Comparison of ENCODE assay signal across 8 mouse cellular contexts in genomic region chr7:4136404-4136770, GRCm38 (mm10). TPM values are rescaled to one million over a fixed set of nuclear protein-coding genes. Genes with fewer than 3 reads are reported as not detected.
DNase-seq lines count a peak whose midpoint lies in the region; ATAC-seq and TF ChIP-seq lines count a peak whose summit lies in the region.

No protein-coding gene starts in this region.

- peaks cover 9% of the 10 kb centered on the region for H3K4me1 ChIP-seq in liver, adult 2 months (ENCODE audit: control insufficient read depth, insufficient read depth, low read length)
- H3K4me1 ChIP-seq in embryonic facial prominence, embryonic 13.5 days, result peaks cover 15% of the 10 kb centered on the region
- H3K4me1 ChIP-seq in intestine, embryonic 16.5 days (ENCODE audit: control insufficient read depth, insufficient read depth, low read length), result peaks cover 7% of the 10 kb centered on the region
- H3K4me1 ChIP-seq in neural tube, embryonic 13.5 days (replicated peaks), result peaks cover 38% of the 10 kb centered on the region

- peaks cover 15% of the 10 kb centered on the region; the same call in 1 of the 2 replicates for H3K79me2 ChIP-seq in liver, adult 2 months (ENCODE audit: control insufficient read depth, insufficient read depth, low read length)

- peak overlapping the region; percentile 83 for H3K4me2 ChIP-seq in embryonic facial prominence, embryonic 13.5 days
- H3K4me2 ChIP-seq in intestine, embryonic 16.5 days (ENCODE audit: low read depth, low read length), result peak overlapping the region; percentile 80
- H3K4me2 ChIP-seq in neural tube, embryonic 13.5 days, result peak overlapping the region; percentile 89

- no peaks in the 10 kb centered on the region for H3K9me3 ChIP-seq in embryonic facial prominence, embryonic 13.5 days
- H3K9me3 ChIP-seq in intestine, embryonic 16.5 days (ENCODE audit: control insufficient read depth, low read length), result no peaks in the 10 kb centered on the region
- no peaks in the 10 kb centered on the region for H3K9me3 ChIP-seq in neural tube, embryonic 13.5 days

- peak overlapping the region; percentile 54 for H3K4me3 ChIP-seq in liver, adult 2 months (ENCODE audit: insufficient read depth, low read depth, low read length)
- peak overlapping the region; percentile 95 for H3K4me3 ChIP-seq in embryonic facial prominence, embryonic 13.5 days
- H3K4me3 ChIP-seq in intestine, embryonic 16.5 days (ENCODE audit: low read length), result peak overlapping the region; percentile 91
- peak overlapping the region; percentile 81 for H3K4me3 ChIP-seq in neural tube, embryonic 13.5 days

- peaks cover 23% of the 10 kb centered on the region for H3K36me3 ChIP-seq in liver, adult 2 months (ENCODE audit: control insufficient read depth, insufficient read depth, low read length)
- peaks cover 30% of the 10 kb centered on the region for H3K36me3 ChIP-seq in embryonic facial prominence, embryonic 13.5 days
- peaks cover 11% of the 10 kb centered on the region; the same call in 1 of the 2 replicates for H3K36me3 ChIP-seq in intestine, embryonic 16.5 days (ENCODE audit: control insufficient read depth, insufficient read depth, low read length)
- peaks cover 51% of the 10 kb centered on the region for H3K36me3 ChIP-seq in neural tube, embryonic 13.5 days

- ATAC-seq in embryonic facial prominence, embryonic 13.5 days (ENCODE audit: insufficient number of reproducible peaks, insufficient read depth, low FRiP score, low TSS enrichment, low read depth), result peak; percentile 5; the same call in 1 of the 2 replicates
- peak; percentile 32 for ATAC-seq in intestine, embryonic 16.5 days
- ATAC-seq in neural tube, embryonic 13.5 days (ENCODE audit: low read depth), result peak; percentile 34
- ATAC-seq in granulocyte monocyte progenitor cell, adult 5-6 weeks (replicated peaks; ENCODE audit: poor library complexity, severe bottlenecking), result no peak

- under 1% methylated on average over 16 of the region's 16 CpGs for WGBS in liver, adult 2 months
- WGBS in embryonic facial prominence, embryonic 13.5 days, result under 1% methylated on average over 16 of the region's 16 CpGs
- under 1% methylated on average over 16 of the region's 16 CpGs for WGBS in intestine, embryonic 16.5 days
- WGBS in neural tube, embryonic 13.5 days, result under 1% methylated on average over 16 of the region's 16 CpGs

- H3K9ac ChIP-seq in liver, adult 2 months (ENCODE audit: low read depth, low read length), result peak overlapping the region; percentile 71
- H3K9ac ChIP-seq in embryonic facial prominence, embryonic 13.5 days, result peak overlapping the region; percentile 91
- H3K9ac ChIP-seq in intestine, embryonic 16.5 days (ENCODE audit: low read depth, low read length), result peak overlapping the region; percentile 81
- peak overlapping the region; percentile 68 for H3K9ac ChIP-seq in neural tube, embryonic 13.5 days

- peak overlapping the region; percentile 48 for H3K27ac ChIP-seq in liver, adult 2 months (replicated peaks; ENCODE audit: insufficient read depth, low read depth, low read length)
- H3K27ac ChIP-seq in embryonic facial prominence, embryonic 13.5 days, result peak overlapping the region; percentile 74
- H3K27ac ChIP-seq in intestine, embryonic 16.5 days (ENCODE audit: low read length), result peak overlapping the region; percentile 25; the same call in 1 of the 2 replicates
- H3K27ac ChIP-seq in neural tube, embryonic 13.5 days (replicated peaks), result peak overlapping the region; percentile 85

- DNase-seq in liver, adult 2 months (ENCODE audit: extremely low read depth, low read depth, low spot score), result no peak
- DNase-seq in liver, result no peak
- DNase-seq in retina, embryonic 14.5 days (ENCODE audit: low spot score), result no peak
- no peak for DNase-seq in cerebellum, postnatal 10 days

- TF ChIP-seq CTCF in liver, adult 2 months (IDR thresholded peaks at IDR 0.05; ENCODE audit: low read depth, low read length), result no peak

- H3K27me3 ChIP-seq in liver, adult 2 months (ENCODE audit: control insufficient read depth, insufficient read depth, low read length), result no peaks in the 10 kb centered on the region
- H3K27me3 ChIP-seq in embryonic facial prominence, embryonic 13.5 days, result no peaks in the 10 kb centered on the region
- no peaks in the 10 kb centered on the region for H3K27me3 ChIP-seq in intestine, embryonic 16.5 days (replicated peaks; ENCODE audit: control insufficient read depth, insufficient read depth, low read length)
- no peaks in the 10 kb centered on the region for H3K27me3 ChIP-seq in neural tube, embryonic 13.5 days

- TF ChIP-seq POLR2A in liver, adult 2 months (IDR thresholded peaks at IDR 0.05; ENCODE audit: extremely low read depth, insufficient read depth, low read length), result no peak

RNA-seq across cellular contexts. Expression of gene Leng8, which starts 0.5 kb away (rescaled TPM):
- 36.0 and 36.1 TPM in 2 replicates for total RNA-seq in liver, adult 2 months (2014; rRNA removed)
- polyA plus RNA-seq in liver, adult 2 months (2012; rRNA removed), result 76.2 and 148 TPM in 2 replicates
- 66.7 and 67.8 TPM in 2 replicates for polyA plus RNA-seq in embryonic facial prominence, embryonic 13.5 days (2015; fragmentation: Nextera tagmentation; extraction: Ambion mirVana)
- polyA plus RNA-seq in intestine, embryonic 16.5 days (2015; fragmentation: Nextera tagmentation; extraction: Ambion mirVana), result 35.5 and 40.3 TPM in 2 replicates
- 78.0 and 79.6 TPM in 2 replicates for polyA plus RNA-seq in neural tube, embryonic 13.5 days (2015; fragmentation: Nextera tagmentation; extraction: Ambion mirVana)
- 69.9 and 91.7 TPM in 2 replicates for total RNA-seq in granulocyte monocyte progenitor cell, adult 5-6 weeks (2014; fragmentation: Nextera tagmentation)
- total RNA-seq in granulocyte monocyte progenitor cell, adult 5-6 weeks (2017), result 18.0 and 26.4 TPM in 2 replicates

RNA-seq across cellular contexts. Expression of gene Leng9, which starts 13.8 kb away (rescaled TPM):
- total RNA-seq in liver, adult 2 months (2014; rRNA removed), result 1.5 and 2.0 TPM in 2 replicates
- 3.8 and 4.7 TPM in 2 replicates for polyA plus RNA-seq in liver, adult 2 months (2012; rRNA removed)
- polyA plus RNA-seq in embryonic facial prominence, embryonic 13.5 days (2015; fragmentation: Nextera tagmentation; extraction: Ambion mirVana), result 4.6 and 5.4 TPM in 2 replicates
- polyA plus RNA-seq in intestine, embryonic 16.5 days (2015; fragmentation: Nextera tagmentation; extraction: Ambion mirVana), result 6.8 and 7.1 TPM in 2 replicates
- 4.6 TPM in 2 replicates for polyA plus RNA-seq in neural tube, embryonic 13.5 days (2015; fragmentation: Nextera tagmentation; extraction: Ambion mirVana)
- total RNA-seq in granulocyte monocyte progenitor cell, adult 5-6 weeks (2014; fragmentation: Nextera tagmentation), result 0.32 TPM in 1 of 2 replicates, not detected in the other
- 1.4 and 2.0 TPM in 2 replicates for total RNA-seq in granulocyte monocyte progenitor cell, adult 5-6 weeks (2017)

RNA-seq across cellular contexts. Expression of gene Ttyh1, which starts 17.2 kb away (rescaled TPM):
- total RNA-seq in liver, adult 2 months (2014; rRNA removed), result 0.65 and 2.8 TPM in 2 replicates
- 2.3 and 2.4 TPM in 2 replicates for polyA plus RNA-seq in liver, adult 2 months (2012; rRNA removed)
- 3.7 and 5.9 TPM in 2 replicates for polyA plus RNA-seq in embryonic facial prominence, embryonic 13.5 days (2015; fragmentation: Nextera tagmentation; extraction: Ambion mirVana)
- polyA plus RNA-seq in intestine, embryonic 16.5 days (2015; fragmentation: Nextera tagmentation; extraction: Ambion mirVana), result 5.2 and 6.5 TPM in 2 replicates
- polyA plus RNA-seq in neural tube, embryonic 13.5 days (2015; fragmentation: Nextera tagmentation; extraction: Ambion mirVana), result 137 and 141 TPM in 2 replicates
- total RNA-seq in granulocyte monocyte progenitor cell, adult 5-6 weeks (2014; fragmentation: Nextera tagmentation), result not detected in 2 replicates
- 0.09 and 0.52 TPM in 2 replicates for total RNA-seq in granulocyte monocyte progenitor cell, adult 5-6 weeks (2017)

RNA-seq across cellular contexts. Expression of gene Cdc42ep5, which starts 28.3 kb away (rescaled TPM):
- total RNA-seq in liver, adult 2 months (2014; rRNA removed), result 2.0 and 3.8 TPM in 2 replicates
- 4.1 and 5.0 TPM in 2 replicates for polyA plus RNA-seq in liver, adult 2 months (2012; rRNA removed)
- polyA plus RNA-seq in embryonic facial prominence, embryonic 13.5 days (2015; fragmentation: Nextera tagmentation; extraction: Ambion mirVana), result 66.7 and 71.0 TPM in 2 replicates
- 83.5 and 84.5 TPM in 2 replicates for polyA plus RNA-seq in intestine, embryonic 16.5 days (2015; fragmentation: Nextera tagmentation; extraction: Ambion mirVana)
- polyA plus RNA-seq in neural tube, embryonic 13.5 days (2015; fragmentation: Nextera tagmentation; extraction: Ambion mirVana), result 8.6 and 8.9 TPM in 2 replicates
- total RNA-seq in granulocyte monocyte progenitor cell, adult 5-6 weeks (2014; fragmentation: Nextera tagmentation), result not detected in 2 replicates
- total RNA-seq in granulocyte monocyte progenitor cell, adult 5-6 weeks (2017), result 0.21 TPM in 1 of 2 replicates, not detected in the other

Comparison
In these comparisons a context has a peak if more than half of its experiments do, and no peak if none do; other contexts are left out.
1. H3K27ac ChIP-seq: peak in every context shown above with its lines; median percentile 85 in neural tube, embryonic 13.5 days; 74 in embryonic facial prominence, embryonic 13.5 days; 48 in liver, adult 2 months; 25 in intestine, embryonic 16.5 days.
2. RNA of gene Ttyh1, which starts 17.2 kb away (polyA plus RNA-seq): 137 to 141 TPM in neural tube, embryonic 13.5 days; 5.2 to 6.5 TPM in intestine, embryonic 16.5 days, 3.7 to 5.9 TPM in embryonic facial prominence, embryonic 13.5 days and 2.3 to 2.4 TPM in liver, adult 2 months; every median in the first group is over 10 times any median in the second.
3. Peak in every context shown above with its lines, with median percentiles within 50 percentile points of each other: H3K4me3 ChIP-seq, H3K9ac ChIP-seq and H3K4me2 ChIP-seq.